Mouse (Mus musculus) CH12.LX (cell line): Measurements from ENCODE around the gene Clec3b. TPM values are rescaled to one million over a fixed set of nuclear protein-coding genes. Genes with fewer than 3 reads are reported as not detected.
A peak's percentile ranks its signal among the peaks of the same experiment; 100 is the strongest.

ENCODE experiments used
- DNase-seq: peaks from one replicate; pipeline ENCODE4 v3.0.0-alpha.2; 2013; ENCODE audit errors: extremely low read depth
- H3K27ac ChIP-seq: 2 replicates; pipeline ENCODE4 v1.5.1; 2012; ENCODE audit warnings: low read depth, mild to moderate bottlenecking, control low read depth, moderate library complexity; ENCODE audit not compliant: insufficient read depth
- H3K27me3 ChIP-seq: replicated peaks from 2 replicates; pipeline ENCODE3; 2012; ENCODE audit warnings: inconsistent platforms
- H3K36me3 ChIP-seq, 2 experiments: replicated peaks in 1 of 2; 2 replicates each; pipeline versions ENCODE3 to v1.6.1; 2012; ENCODE audit warnings: inconsistent platforms in 1 of 2, low read length in 1 of 2, mild to moderate bottlenecking in 1 of 2, mixed read lengths in 1 of 2, moderate library complexity in 1 of 2; ENCODE audit not compliant: control insufficient read depth in 1 of 2, insufficient read depth in 1 of 2
- H3K4me1 ChIP-seq, 2 experiments: 2 replicates each; pipeline ENCODE4 v1.6.1; 2012; ENCODE audit warnings: inconsistent platforms in 1 of 2, moderate library complexity in 1 of 2; ENCODE audit not compliant: insufficient read depth in 2 of 2, control insufficient read depth in 1 of 2
- H3K4me2 ChIP-seq: 2 replicates; pipeline ENCODE4 v1.6.1; 2012; ENCODE audit warnings: low read depth, mild to moderate bottlenecking, control low read depth; ENCODE audit not compliant: poor library complexity, insufficient read depth, severe bottlenecking
- H3K4me3 ChIP-seq, 3 experiments: fragments of 150-350 bp in 1 of 3; sonication (generic) in 1 of 3; replicated peaks in 1 of 3; 2 replicates each; pipeline versions ENCODE3 to v1.5.1; 2011 to 2012; ENCODE audit warnings: low read depth in 2 of 3, low read length in 2 of 3, mild to moderate bottlenecking in 2 of 3, moderate library complexity in 2 of 3, control low read depth in 1 of 3, improper control_type of control experiment in 1 of 3, inconsistent platforms in 1 of 3, mixed read lengths in 1 of 3; ENCODE audit not compliant: poor library complexity in 1 of 3
- H3K79me2 ChIP-seq: replicated peaks from 2 replicates; pipeline ENCODE4 v1.6.1; 2012; ENCODE audit warnings: mild to moderate bottlenecking, moderate library complexity; ENCODE audit not compliant: control insufficient read depth, poor library complexity, insufficient read depth, severe bottlenecking; ENCODE audit errors: extremely low read depth
- H3K9ac ChIP-seq: 2 replicates; pipeline ENCODE4 v1.6.1; 2012; ENCODE audit warnings: low read depth, mild to moderate bottlenecking, control low read depth, moderate library complexity; ENCODE audit not compliant: insufficient read depth
- H3K9me3 ChIP-seq: replicated peaks from 2 replicates; pipeline ENCODE3; 2012; ENCODE audit warnings: low read length, inconsistent platforms, mixed read lengths
- BHLHE40 ChIP-seq: IDR thresholded peaks from 2 replicates; pipeline ENCODE4 v1.6.1; 2011; ENCODE audit warnings: mild to moderate bottlenecking, low read depth, low read length, improper control_type of control experiment
- CHD2 ChIP-seq: IDR thresholded peaks from 2 replicates; pipeline ENCODE4 v1.6.1; 2011; ENCODE audit warnings: low read length, improper control_type of control experiment
- CTCF ChIP-seq, 2 experiments: IDR thresholded peaks in 1 of 2; conservative IDR thresholded peaks in 1 of 2; 2 replicates each; pipeline ENCODE4 v1.5.1; 2011 to 2012; ENCODE audit warnings: low read depth in 2 of 2, low read length in 2 of 2, improper control_type of control experiment in 1 of 2, inconsistent platforms in 1 of 2, mild to moderate bottlenecking in 1 of 2, moderate library complexity in 1 of 2
- ELF1 ChIP-seq: IDR thresholded peaks from 2 replicates; pipeline ENCODE4 v1.6.1; 2014; ENCODE audit warnings: low read depth, mild to moderate bottlenecking, inconsistent platforms, low read length, improper control_type of control experiment
- EP300 ChIP-seq: IDR thresholded peaks from 2 replicates; pipeline ENCODE4 v1.6.1; 2011; ENCODE audit warnings: low read length, improper control_type of control experiment
- ETS1 ChIP-seq: conservative IDR thresholded peaks from 2 replicates; pipeline ENCODE4 v1.6.1; 2012; ENCODE audit warnings: low read depth, mild to moderate bottlenecking, inconsistent platforms, low read length, improper control_type of control experiment, moderate library complexity
- GABPA ChIP-seq: IDR thresholded peaks from 2 replicates; pipeline ENCODE4 v1.6.1; 2012; ENCODE audit warnings: low read depth, low read length, improper control_type of control experiment, inconsistent platforms; ENCODE audit not compliant: insufficient replicate concordance
- IRF4 ChIP-seq: IDR thresholded peaks from 2 replicates; pipeline ENCODE4 v1.6.1; 2014; ENCODE audit warnings: low read depth, mild to moderate bottlenecking, inconsistent platforms, low read length, improper control_type of control experiment
- KAT2A ChIP-seq: IDR thresholded peaks from 2 replicates; pipeline ENCODE4 v1.6.1; 2012; ENCODE audit warnings: low read length, improper control_type of control experiment, inconsistent platforms; ENCODE audit not compliant: insufficient replicate concordance
- MXI1 ChIP-seq: IDR thresholded peaks from 2 replicates; pipeline ENCODE4 v1.6.1; 2011; ENCODE audit warnings: mild to moderate bottlenecking, low read depth, low read length, improper control_type of control experiment
- MYC ChIP-seq: IDR thresholded peaks from 2 replicates; pipeline ENCODE4 v1.6.1; 2011; ENCODE audit warnings: low read depth, mild to moderate bottlenecking, improper control_type of control experiment, low read length
- NELFE ChIP-seq: IDR thresholded peaks from 2 replicates; pipeline ENCODE4 v1.6.1; 2011; ENCODE audit warnings: low read depth, low read length, improper control_type of control experiment
- NRF1 ChIP-seq: IDR thresholded peaks from 2 replicates; pipeline ENCODE4 v1.6.1; 2014; ENCODE audit warnings: low read depth, mild to moderate bottlenecking, inconsistent platforms, low read length, improper control_type of control experiment, moderate library complexity
- PAX5 ChIP-seq: IDR thresholded peaks from 2 replicates; pipeline ENCODE4 v1.6.1; 2012; ENCODE audit warnings: low read length, inconsistent platforms, mixed read lengths
- POLR2A ChIP-seq: IDR thresholded peaks from 2 replicates; pipeline ENCODE4 v1.6.1; 2011; ENCODE audit warnings: low read depth, mild to moderate bottlenecking, improper control_type of control experiment, low read length
- POLR2AphosphoS2 ChIP-seq: IDR thresholded peaks from 2 replicates; pipeline ENCODE4 v1.6.1; 2011; ENCODE audit warnings: low read depth, low read length, improper control_type of control experiment
- RAD21 ChIP-seq: IDR thresholded peaks from 2 replicates; pipeline ENCODE4 v1.6.1; 2011; ENCODE audit warnings: low read depth, mild to moderate bottlenecking, low read length, improper control_type of control experiment, moderate library complexity
- RCOR1 ChIP-seq: conservative IDR thresholded peaks from 2 replicates; pipeline ENCODE4 v1.6.1; 2012; ENCODE audit warnings: low read depth, mild to moderate bottlenecking, inconsistent platforms, low read length, improper control_type of control experiment
- SIN3A ChIP-seq: IDR thresholded peaks from 2 replicates; pipeline ENCODE4 v1.6.1; 2012; ENCODE audit warnings: low read length, improper control_type of control experiment, inconsistent platforms
- SMC3 ChIP-seq: IDR thresholded peaks from 2 replicates; pipeline ENCODE4 v1.6.1; 2011; ENCODE audit warnings: low read depth, low read length, improper control_type of control experiment
- TBP ChIP-seq: conservative IDR thresholded peaks from 2 replicates; pipeline ENCODE4 v1.6.1; 2011; ENCODE audit warnings: low read depth, low read length, improper control_type of control experiment
- TCF12 ChIP-seq: IDR thresholded peaks from 2 replicates; pipeline ENCODE4 v1.6.1; 2014; ENCODE audit warnings: low read depth, mild to moderate bottlenecking, inconsistent platforms, low read length, improper control_type of control experiment
- UBTF ChIP-seq: IDR thresholded peaks from 2 replicates; pipeline ENCODE4 v1.6.1; 2012; ENCODE audit warnings: low read depth, mild to moderate bottlenecking, inconsistent platforms, low read length, improper control_type of control experiment, moderate library complexity
- USF1 ChIP-seq: IDR thresholded peaks from 2 replicates; pipeline ENCODE4 v1.6.1; 2014; ENCODE audit warnings: low read depth, mild to moderate bottlenecking, inconsistent platforms, low read length, improper control_type of control experiment
- USF2 ChIP-seq: conservative IDR thresholded peaks from 2 replicates; pipeline ENCODE4 v1.6.1; 2011; ENCODE audit warnings: low read depth, low read length, improper control_type of control experiment
- ZC3H11A ChIP-seq: IDR thresholded peaks from 2 replicates; pipeline ENCODE4 v1.6.1; 2012; ENCODE audit warnings: low read depth, mild to moderate bottlenecking, inconsistent platforms, low read length, improper control_type of control experiment
- ZKSCAN1 ChIP-seq: IDR thresholded peaks from 2 replicates; pipeline ENCODE4 v1.6.1; 2012; ENCODE audit warnings: low read depth, inconsistent platforms, low read length, improper control_type of control experiment, borderline replicate concordance
- ZMIZ1 ChIP-seq: IDR thresholded peaks from 2 replicates; pipeline ENCODE4 v1.6.1; 2012; ENCODE audit warnings: low read depth, mild to moderate bottlenecking, inconsistent platforms, low read length, improper control_type of control experiment
- ZNF384 ChIP-seq: IDR thresholded peaks from 2 replicates; pipeline ENCODE4 v1.6.1; 2012; ENCODE audit warnings: low read depth, low read length, improper control_type of control experiment, inconsistent platforms
- dilution Hi-C: fragments of 300-500 bp; cut with MboI; formaldehyde crosslinking; loops from 2 replicates; pipeline ENCODE4 v1.14.3; 2020; ENCODE audit warnings: low sequenced_read_pairs; ENCODE audit not compliant: extremely low pct_unique_long_range_greater_than_20kb, extremely low pct_ligation_motif_present
- in situ Hi-C: fragments of 300-500 bp; cut with MboI; formaldehyde crosslinking; loops from 3 replicates; pipeline ENCODE4 v1.14.3; 2019; ENCODE audit warnings: low sequenced_read_pairs, low pct_ligation_motif_present, low pct_unique_long_range_greater_than_20kb, mixed read lengths
- polyA plus RNA-seq: library from polyadenylated mRNA; unstranded; fragments of >175 nt; gene quantifications from 2 replicates; pipeline ENCODE4 v1.2.1, GENCODE M21; 2012; ENCODE audit warnings: low read depth; ENCODE audit not compliant: insufficient read length
- total RNA-seq, 2 experiments: library from RNA; depleted of rRNA; stranded (reverse); fragments of 300-350 nt in 1 of 2; fragments of >200 nt in 1 of 2; gene quantifications; 2 replicates each; pipeline ENCODE4 v1.2.3; 2012 to 2014

Gene Clec3b
- total and polyA plus RNA-seq, 3 experiments = 0.31 TPM; not detected in 2

DNA sequence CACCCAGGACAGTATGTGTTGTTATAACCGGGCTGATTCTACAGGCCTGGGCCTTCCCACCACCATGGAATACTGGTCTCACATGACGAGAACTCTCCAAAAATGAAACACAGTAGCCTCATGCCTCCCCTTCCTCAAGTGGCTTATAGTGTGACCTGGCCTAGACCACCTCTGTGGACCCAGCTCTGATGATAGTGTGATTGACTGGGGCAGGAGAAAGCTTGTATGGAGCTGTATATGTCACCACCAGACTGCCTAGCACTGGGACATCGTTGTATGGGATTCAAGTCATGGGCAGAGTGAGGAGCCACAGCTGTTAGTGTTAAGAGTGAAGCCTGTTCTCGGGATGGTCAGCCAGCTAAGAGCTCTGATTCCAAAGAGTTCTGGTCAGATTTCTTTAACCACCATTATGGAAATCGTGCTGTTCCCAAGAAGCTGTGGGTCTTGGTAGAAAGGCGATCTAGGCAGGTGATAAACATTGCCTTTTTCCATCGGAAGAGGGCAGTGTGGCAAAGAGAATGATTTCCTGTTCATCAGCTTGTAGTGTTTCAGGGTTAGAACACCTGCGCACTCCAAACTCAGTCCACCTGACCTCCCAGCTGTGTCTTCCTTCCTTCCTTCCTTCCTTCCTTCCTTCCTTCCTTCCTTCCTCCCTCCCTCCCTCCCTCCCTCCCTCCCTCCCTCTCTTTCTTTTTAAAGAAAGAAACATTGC, 7.5 kb downstream of the Clec3b start:
- H3K4me1 ChIP-seq = peaks cover 5 to 8% of the 10 kb centered on the region in 2 experiments; a peak in 3 of 4 replicates
- peak; percentile 62 for DNase-seq
- peaks cover 3% of the 10 kb centered on the region for H3K9me3 ChIP-seq
- H3K36me3 ChIP-seq = peaks cover 0 to 3% of the 10 kb centered on the region in 2 experiments
- H3K27me3 ChIP-seq = no peaks in the 10 kb centered on the region
- dilution Hi-C loops = no loop called here
- no peaks in the 10 kb centered on the region for H3K79me2 ChIP-seq
- H3K4me2 ChIP-seq = peak overlapping the region; percentile 73; the same call in 1 of the 2 replicates
- in situ Hi-C loops = loop anchor here (10.0 kb wide), 1 partner anchor 297 kb away; no protein-coding TSS in a partner anchor
- TF ChIP-seq ELF1 (peak; percentile 39; the same call in 1 of the 2 replicates), POLR2A (no peak), SIN3A (no peak), CHD2 (no peak), SMC3 (peak; percentile 69), PAX5 (no peak), USF1 (no peak), TCF12 (0 out of 2 replicates have a peak, but pooled peaks have one; percentile 37), UBTF (no peak), POLR2AphosphoS2 (no peak), GABPA (no peak), ETS1 (no peak), CTCF (conservative IDR thresholded peaks at IDR 0.05 in 1 of 2, IDR thresholded peaks at IDR 0.05 in 1 of 2; ENCODE audit: low read depth in 2 of 2, low read length in 2 of 2) (peak; percentile 47 to 84; a peak in 3 of 4 replicates), NELFE (no peak), MXI1 (no peak), NRF1 (peak; percentile 62), BHLHE40 (no peak), IRF4 (no peak), MYC (no peak), EP300 (no peak), TBP (no peak), ZMIZ1 (no peak), RCOR1 (no peak), ZKSCAN1 (no peak), ZC3H11A (no peak), USF2 (no peak), KAT2A (no peak), RAD21 (peak; percentile 82), ZNF384 (no peak)
- no peak overlapping the region for H3K4me3 ChIP-seq
- no peak overlapping the region for H3K27ac ChIP-seq
- H3K9ac ChIP-seq = no peak overlapping the region
